Mouse (Mus musculus) v-Abl transformed pro-B cells (cell line): Measurements from ENCODE around the gene Cmklr1.

Experiments
- in situ Hi-C, 2 experiments: fragments of 400-800 bp; cut with MboI; formaldehyde crosslinking; loops; one replicate each; pipeline ENCODE4 v1.15.1; 2025; ENCODE audit not compliant: unreplicated experiment in 2 of 2

Cmklr1 gene

GRCm38 (mm10) chr5:113664127-113664526, 13.9 kb upstream of the Cmklr1 start:
- in situ Hi-C loops: no loop called here

GRCm38 (mm10) chr5:113660872-113661271, 10.6 kb upstream of the Cmklr1 start:
- in situ Hi-C loops: no loop called here

GRCm38 (mm10) chr5:113654821-113655220, 4.6 kb upstream of the Cmklr1 start:
- in situ Hi-C loops: no loop called here

- in situ Hi-C loops: no loop called here
These were observed 4.0 kb upstream of the Cmklr1 start for GRCm38 (mm10) chr5:113654206-113654605.

GRCm38 (mm10) chr5:113652215-113652614, 2.0 kb upstream of the Cmklr1 start:
- in situ Hi-C loops: no loop called here

GRCm38 (mm10) chr5:113648647-113649211, 1.5 kb downstream of the Cmklr1 start:
- in situ Hi-C loops: no loop called here

- in situ Hi-C loops: no loop called here
These were observed 3.1 kb downstream of the Cmklr1 start for GRCm38 (mm10) chr5:113647141-113647540.

- in situ Hi-C loops: no loop called here
These were observed 5.7 kb downstream of the Cmklr1 start for GRCm38 (mm10) chr5:113644520-113644919.

- in situ Hi-C loops: no loop called here
These were observed 6.9 kb downstream of the Cmklr1 start for GRCm38 (mm10) chr5:113643107-113643848.

GRCm38 (mm10) chr5:113641066-113641465, 9.2 kb downstream of the Cmklr1 start:
- in situ Hi-C loops: no loop called here

- in situ Hi-C loops: no loop called here
These were observed 11.1 kb downstream of the Cmklr1 start for GRCm38 (mm10) chr5:113639126-113639525.

- in situ Hi-C loops: no loop called here
These were observed 12.2 kb downstream of the Cmklr1 start for GRCm38 (mm10) chr5:113638055-113638454.

- in situ Hi-C loops: no loop called here
These were observed 12.6 kb downstream of the Cmklr1 start for GRCm38 (mm10) chr5:113637631-113638030.

- in situ Hi-C loops: no loop called here
These were observed 14.2 kb downstream of the Cmklr1 start for GRCm38 (mm10) chr5:113635861-113636565.

GRCm38 (mm10) chr5:113634887-113635610, 15.2 kb downstream of the Cmklr1 start:
- in situ Hi-C loops: no loop called here

GRCm38 (mm10) chr5:113634024-113634651, 16.1 kb downstream of the Cmklr1 start:
- in situ Hi-C loops: no loop called here

- in situ Hi-C loops: no loop called here
These were observed 17.1 kb downstream of the Cmklr1 start for GRCm38 (mm10) chr5:113633037-113633714.

- in situ Hi-C loops: no loop called here
These were observed 20.1 kb downstream of the Cmklr1 start for GRCm38 (mm10) chr5:113630116-113630515.

- in situ Hi-C loops: no loop called here
These were observed 21.0 kb downstream of the Cmklr1 start for GRCm38 (mm10) chr5:113629248-113629647.

GRCm38 (mm10) chr5:113627820-113628437, 22.3 kb downstream of the Cmklr1 start:
- in situ Hi-C loops: no loop called here
